Mouse (Mus musculus) liver, embryonic 14 days (tissue): ENCODE results near the gene Cmtm6. TPM values are rescaled to one million over a fixed set of nuclear protein-coding genes. Genes with fewer than 3 reads are reported as not detected.

Source experiments
- polyA plus RNA-seq: library from polyadenylated mRNA; depleted of rRNA; stranded (reverse); fragments of >200 nt; gene quantifications from 2 replicates; pipeline ENCODE4 v1.2.3, GENCODE M21; 2012; rRNA removed

The Cmtm6 gene
- polyA plus RNA-seq, result 10.3 and 12.5 TPM in 2 replicates

GRCm38 (mm10) chr9:114731011-114731755 is at the start of gene Cmtm6:
Gene Cmtm6 (plus strand): TSS chr9:114731116.

GRCm38 (mm10) chr9:114688252-114688952 is 42.5 kb upstream of the Cmtm6 start, which contains the start of gene Dync1li1:
Gene Dync1li1 (plus strand): TSS chr9:114688790.

GRCm38 (mm10) chr9:114781526-114782212 is 50.8 kb downstream of the Cmtm6 start, which contains the start of gene Cmtm7:
Gene Cmtm7 (minus strand): TSS chr9:114781856.

Other genes starting within 250 kb of the Cmtm6 start
- gene Ccr4, start 226.2 kb upstream of the Cmtm6 start, polyA plus RNA-seq, result 0.01 and 0.03 TPM in 2 replicates
- gene C130032M10Rik, start 215.4 kb upstream of the Cmtm6 start, polyA plus RNA-seq, result not detected in 2 replicates
- 0.80 and 0.84 TPM in 2 replicates for gene Trim71, start 166.7 kb upstream of the Cmtm6 start, polyA plus RNA-seq
- gene Cnot10, start 90.9 kb upstream of the Cmtm6 start, polyA plus RNA-seq, result 21.4 and 23.2 TPM in 2 replicates
- 9.8 and 11.8 TPM in 2 replicates for gene Dync1li1, start 42.3 kb upstream of the Cmtm6 start, polyA plus RNA-seq
- gene Cmtm7, start 50.7 kb downstream of the Cmtm6 start, polyA plus RNA-seq, result 30.2 and 38.2 TPM in 2 replicates
- gene Cmtm8, start 113.0 kb downstream of the Cmtm6 start, polyA plus RNA-seq, result 13.7 and 16.8 TPM in 2 replicates
- gene Gpd1l, start 202.9 kb downstream of the Cmtm6 start, polyA plus RNA-seq, result 4.3 and 5.1 TPM in 2 replicates
- gene Osbpl10, start 247.5 kb downstream of the Cmtm6 start, polyA plus RNA-seq, result 0.19 and 0.28 TPM in 2 replicates